In the genomic region with DNA sequence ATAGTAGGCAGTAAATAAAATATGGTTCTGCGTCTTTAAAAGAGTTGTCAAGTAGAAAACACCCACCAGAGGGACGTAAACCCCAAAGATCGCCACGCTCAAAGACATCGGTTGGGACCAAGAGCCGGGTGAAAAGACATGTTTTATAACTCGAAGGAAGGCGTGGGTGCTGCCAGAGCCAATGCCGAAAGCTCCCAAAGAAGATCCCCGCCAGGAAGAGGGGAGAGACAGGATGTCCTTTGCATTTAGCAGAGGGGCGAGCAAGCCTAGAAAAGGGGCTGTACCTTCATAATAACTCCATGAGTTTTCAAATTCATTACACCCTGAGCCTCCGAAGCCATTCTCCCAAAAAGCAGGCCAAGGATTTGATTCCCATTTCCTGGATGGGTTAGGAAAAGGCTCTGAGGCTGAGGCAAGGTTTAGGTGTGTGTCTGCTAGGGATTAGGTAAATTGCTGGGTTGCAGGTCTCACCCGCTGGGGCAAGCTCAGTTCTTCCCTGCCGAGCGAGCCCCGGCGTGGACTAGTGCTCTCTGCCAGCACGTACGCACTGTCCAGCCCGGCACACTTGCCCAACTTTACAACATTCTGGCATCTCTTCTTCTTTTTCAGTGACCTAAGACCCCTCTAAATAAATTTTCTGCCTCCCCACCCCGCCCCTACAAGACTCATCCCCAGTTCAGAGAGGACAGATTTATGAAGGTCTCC, we compare ENCODE assay signal across 10 mouse cellular contexts.
DNase-seq lines count a peak whose midpoint lies in the region; ATAC-seq lines count a peak whose summit lies in the region.
"Had no signal": no experiment of that assay in that cellular context is flagged by ENCODE, and none has a peak within 500 bp of the region (broad histone marks: within the 10 kb centered on the region; RNA-seq: fewer than 3 reads in every experiment).

No protein-coding gene starts in this region.

- no peaks in the 10 kb centered on the region for H3K9me3 ChIP-seq in liver, embryonic 11.5 days (ENCODE audit: control insufficient read depth, low read length)
- H3K9me3 ChIP-seq in forebrain, embryonic 14.5 days (replicated peaks; ENCODE audit: control insufficient read depth, low read length): no peaks in the 10 kb centered on the region
- no peaks in the 10 kb centered on the region for H3K9me3 ChIP-seq in limb, embryonic 10.5 days (replicated peaks)
- H3K9me3 ChIP-seq in neural tube, embryonic 12.5 days: no peaks in the 10 kb centered on the region

- no peak overlapping the region for H3K4me3 ChIP-seq in liver, embryonic 11.5 days (ENCODE audit: low read depth, low read length)
- H3K4me3 ChIP-seq in forebrain, embryonic 14.5 days (ENCODE audit: low read depth, low read length): no peak overlapping the region
- H3K4me3 ChIP-seq in limb, embryonic 10.5 days: peak overlapping the region; percentile 15; the same call in 1 of the 2 replicates
- H3K4me3 ChIP-seq in neural tube, embryonic 12.5 days: no peak overlapping the region

- no peak overlapping the region for H3K4me2 ChIP-seq in liver, embryonic 11.5 days
- H3K4me2 ChIP-seq in forebrain, embryonic 14.5 days (ENCODE audit: low read length): peak overlapping the region; percentile 16; the same call in 1 of the 2 replicates
- H3K4me2 ChIP-seq in neural tube, embryonic 12.5 days (replicated peaks): peak overlapping the region; percentile 37

- peak; percentile 33 for DNase-seq in liver, embryonic 11.5 days (ENCODE audit: low spot score)
- DNase-seq in liver: no peak
- DNase-seq in forebrain, embryonic 14.5 days (ENCODE audit: low spot score): no peak
- DNase-seq in limb, embryonic 10.5 days (ENCODE audit: low spot score): peak; percentile 35
- DNase-seq in left cerebral cortex, adult 18-20 months (ENCODE audit: low spot score in 2 of 2): no peak
- no peak for DNase-seq in cerebellum, adult 8-10 months
- DNase-seq: heart, adult 11 months; lung, postnatal 14 days; right cerebral cortex, postnatal 14 days had no signal

- no peaks in the 10 kb centered on the region for H3K36me3 ChIP-seq in liver, embryonic 11.5 days (ENCODE audit: control insufficient read depth, insufficient read depth, low read length)
- no peaks in the 10 kb centered on the region for H3K36me3 ChIP-seq in forebrain, embryonic 14.5 days (ENCODE audit: control insufficient read depth, insufficient read depth, low read length)
- H3K36me3 ChIP-seq in limb, embryonic 10.5 days: no peaks in the 10 kb centered on the region
- H3K36me3 ChIP-seq in neural tube, embryonic 12.5 days: no peaks in the 10 kb centered on the region

- no peak overlapping the region for H3K9ac ChIP-seq in liver, embryonic 11.5 days (ENCODE audit: low read depth, low read length)
- no peak overlapping the region for H3K9ac ChIP-seq in forebrain, embryonic 14.5 days (ENCODE audit: low read length)
- no peak overlapping the region for H3K9ac ChIP-seq in neural tube, embryonic 12.5 days

- 16% methylated on average over 21 of the region's 21 CpGs for WGBS in liver, embryonic 11.5 days
- 38% methylated on average over 21 of the region's 21 CpGs for WGBS in forebrain, embryonic 14.5 days
- 12% methylated on average over 21 of the region's 21 CpGs for WGBS in limb, embryonic 10.5 days
- 19% methylated on average over 21 of the region's 21 CpGs for WGBS in neural tube, embryonic 12.5 days

- no peak for ATAC-seq in liver, embryonic 11.5 days (replicated peaks; ENCODE audit: low FRiP score)
- ATAC-seq in forebrain, embryonic 14.5 days: no peak
- ATAC-seq in neural tube, embryonic 12.5 days (ENCODE audit: low FRiP score, low read depth): no peak

- no peak overlapping the region for H3K27ac ChIP-seq in liver, embryonic 11.5 days (ENCODE audit: low read depth, low read length)
- no peak overlapping the region for H3K27ac ChIP-seq in forebrain, embryonic 14.5 days (ENCODE audit: low read depth, low read length)
- H3K27ac ChIP-seq in limb, embryonic 10.5 days: no peak overlapping the region
- H3K27ac ChIP-seq in neural tube, embryonic 12.5 days: no peak overlapping the region

- no peaks in the 10 kb centered on the region for H3K4me1 ChIP-seq in liver, embryonic 11.5 days (replicated peaks; ENCODE audit: control insufficient read depth, insufficient read depth, low read length)
- H3K4me1 ChIP-seq in forebrain, embryonic 14.5 days (ENCODE audit: control insufficient read depth, insufficient read depth, low read length): no peaks in the 10 kb centered on the region
- H3K4me1 ChIP-seq in limb, embryonic 10.5 days: peaks cover 14% of the 10 kb centered on the region; the same call in 1 of the 2 replicates
- H3K4me1 ChIP-seq in neural tube, embryonic 12.5 days: no peaks in the 10 kb centered on the region

- peaks cover 66% of the 10 kb centered on the region for H3K27me3 ChIP-seq in liver, embryonic 11.5 days (replicated peaks; ENCODE audit: control insufficient read depth, insufficient read depth, low read length)
- H3K27me3 ChIP-seq in forebrain, embryonic 14.5 days (replicated peaks; ENCODE audit: control insufficient read depth, insufficient read depth, low read length): peaks cover 9% of the 10 kb centered on the region; the same call in 1 of the 2 replicates
- peaks cover 63% of the 10 kb centered on the region for H3K27me3 ChIP-seq in limb, embryonic 10.5 days (ENCODE audit: low read depth, poor library complexity, severe bottlenecking)
- H3K27me3 ChIP-seq in neural tube, embryonic 12.5 days (replicated peaks): peaks cover 5% of the 10 kb centered on the region

Comparison
In these comparisons a context has a peak if more than half of its experiments do, and no peak if none do; other contexts are left out.
1. DNase-seq: peak in liver, embryonic 11.5 days (single experiment) and limb, embryonic 10.5 days (single experiment); none in liver (single experiment), forebrain, embryonic 14.5 days (single experiment), left cerebral cortex, adult 18-20 months (0 of 2) and cerebellum, adult 8-10 months (single experiment).